Mouse (Mus musculus) stomach, postnatal 0 days (tissue): Measurements from ENCODE around the gene Cobll1.

ENCODE experiments used
- CTCF ChIP-seq: IDR thresholded peaks from 2 replicates; pipeline ENCODE4 v1.5.1; 2016; ENCODE audit warnings: antibody characterized with exemption, low read depth, mild to moderate bottlenecking, moderate library complexity
- EP300 ChIP-seq: optimal IDR thresholded peaks from 2 replicates; pipeline ENCODE3; 2016; ENCODE audit warnings: antibody characterized with exemption

DNA sequence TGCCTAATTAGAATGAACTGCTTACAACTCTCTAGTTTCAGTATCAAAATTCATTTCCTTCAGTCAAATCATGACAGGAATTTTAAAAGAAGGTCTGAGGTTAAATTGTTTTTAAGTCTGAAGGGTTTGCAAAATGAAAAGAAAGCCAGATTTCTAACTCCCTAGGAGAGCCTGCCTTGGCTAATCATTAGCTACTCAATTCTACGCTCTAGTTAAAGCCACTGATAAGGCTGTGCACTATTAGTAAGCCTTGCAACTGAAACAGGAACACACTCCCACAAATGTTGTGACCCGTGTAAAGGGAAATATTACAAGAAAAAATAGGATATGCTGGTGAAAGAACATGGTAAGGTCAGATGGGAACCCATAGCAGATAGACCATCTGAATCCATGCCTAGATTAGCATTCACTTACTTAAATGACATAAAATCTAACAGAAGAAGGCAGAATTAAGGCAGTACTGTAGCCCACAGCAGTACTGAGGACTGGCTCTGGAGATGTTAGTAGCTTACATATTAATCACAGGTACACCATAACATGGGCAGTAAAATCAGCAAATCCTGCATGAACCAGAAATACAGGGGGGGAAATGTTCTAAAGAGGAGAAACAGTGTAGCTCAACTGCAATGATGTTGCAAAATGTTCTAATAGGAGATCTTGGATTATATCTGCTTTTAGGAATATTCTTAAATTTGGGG lies 122.6 kb downstream of the Cobll1 start:
- no peak for TF ChIP-seq CTCF
- TF ChIP-seq EP300: no peak
